Mouse (Mus musculus) Patski (cell line): ENCODE data around the gene Pm20d1. TPM values are rescaled to one million over a fixed set of nuclear protein-coding genes. Genes with fewer than 3 reads are reported as not detected.
"Not testable (repeated sequence)": the region's sequence is repeated elsewhere in the genome, so short reads cannot be mapped to it uniquely, and the experiment has no call there.

ENCODE experiments used
- ATAC-seq: fragments of 100-300 bp; one replicate; pipeline ENCODE4 v1.8.0; 2021
- CTCF ChIA-PET: fragments of 350-600 bp; sonication (Branson Sonifier 250); formaldehyde crosslinking; loops from one replicate; lab custom pipeline; 2022; ENCODE audit warnings: inconsistent platforms; lab: Charles Lee
- POLR2A ChIA-PET: fragments of 350-600 bp; sonication (Branson Sonifier 250); formaldehyde crosslinking; loops from one replicate; lab custom pipeline; 2022; ENCODE audit warnings: antibody characterized with exemption, inconsistent platforms; lab: Charles Lee
- DNase-seq: peaks from one replicate; pipeline ENCODE4 v3.0.0-alpha.2; 2011; ENCODE audit warnings: low read depth, low spot score
- H3K27me3 ChIP-seq: fragments of 371-371 bp; one replicate; pipeline ENCODE4 v1.5.1; 2021
- CTCF ChIP-seq: fragments of 100-300 bp; IDR thresholded peaks from one replicate; pipeline ENCODE4 v1.5.1; 2021
- in situ Hi-C: fragments of 300-500 bp; cut with MboI; formaldehyde crosslinking; loops from 3 replicates; pipeline ENCODE4 v1.11.1; 2018; ENCODE audit warnings: low pct_unique_long_range_greater_than_20kb, mixed read lengths
- polyA plus RNA-seq: library from polyadenylated mRNA; unstranded; gene quantifications from one replicate; pipeline ENCODE4 v1.2.3, GENCODE M21; 2021

The Pm20d1 gene
- polyA plus RNA-seq, 1 experiment from 2014 or later, result not detected

DNA sequence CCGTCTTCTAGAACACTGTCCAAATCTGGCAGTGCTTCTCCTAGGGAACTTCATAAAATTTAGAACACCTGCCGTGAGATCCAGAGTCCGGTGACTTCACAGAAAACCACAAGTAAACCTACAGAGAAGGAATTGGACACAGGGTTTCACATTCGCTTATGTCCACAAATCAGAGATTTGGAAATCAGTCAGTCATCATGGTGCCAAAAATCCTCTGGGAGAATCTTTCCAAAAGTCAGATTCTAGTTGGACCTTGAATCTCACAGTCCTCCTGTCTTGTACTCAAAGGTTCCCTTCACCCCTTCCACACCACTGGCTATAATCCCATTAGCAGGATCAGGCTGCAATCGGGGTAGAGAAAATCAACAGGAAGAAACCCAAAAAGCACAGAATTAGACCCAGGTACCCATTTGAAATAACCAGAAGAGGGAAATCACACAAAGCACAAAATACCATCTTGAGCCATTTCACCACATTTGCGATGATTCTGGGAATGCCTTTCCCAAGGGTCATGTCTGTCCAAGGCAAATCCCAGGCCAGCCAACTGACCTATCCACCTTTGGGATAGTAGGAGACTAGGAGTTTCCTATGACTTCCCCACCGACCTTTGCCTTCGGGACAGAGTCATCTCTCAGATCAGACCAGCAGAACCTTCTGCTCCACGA is 15.6 kb downstream of the Pm20d1 start:
- ChIA-PET CTCF (no interaction called here), POLR2A (no interaction called here)
- TF ChIP-seq CTCF, result no peak
- in situ Hi-C loops, result no loop called here
- no peak for ATAC-seq
- no peak for DNase-seq
- H3K27me3 ChIP-seq, result peaks cover 31% of the 10 kb centered on the region

DNA sequence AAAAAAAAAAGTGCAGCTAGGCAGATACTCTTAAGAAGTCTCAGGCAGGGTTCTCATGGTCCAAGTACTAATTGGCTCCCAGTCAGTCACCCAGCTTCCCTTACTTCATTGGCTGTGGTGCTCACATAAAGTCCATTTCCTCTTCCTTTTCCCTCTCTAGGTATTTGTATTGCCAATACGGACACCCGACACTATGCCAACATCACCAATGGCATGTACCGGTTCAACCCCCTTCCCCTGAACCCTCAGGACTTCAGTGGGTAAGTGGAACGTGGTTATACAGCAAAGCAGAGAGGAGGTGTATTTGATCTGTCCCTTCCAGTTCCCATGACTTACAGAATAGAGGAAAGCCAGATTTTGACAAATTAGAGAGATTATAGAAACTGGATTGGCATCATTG is 16.6 kb downstream of the Pm20d1 start:
- no peak for ATAC-seq
- DNase-seq, result no peak
- H3K27me3 ChIP-seq, result peaks cover 34% of the 10 kb centered on the region
- in situ Hi-C loops, result no loop called here
- TF ChIP-seq CTCF, result no peak
- ChIA-PET POLR2A (no interaction called here), CTCF (no interaction called here)

DNA sequence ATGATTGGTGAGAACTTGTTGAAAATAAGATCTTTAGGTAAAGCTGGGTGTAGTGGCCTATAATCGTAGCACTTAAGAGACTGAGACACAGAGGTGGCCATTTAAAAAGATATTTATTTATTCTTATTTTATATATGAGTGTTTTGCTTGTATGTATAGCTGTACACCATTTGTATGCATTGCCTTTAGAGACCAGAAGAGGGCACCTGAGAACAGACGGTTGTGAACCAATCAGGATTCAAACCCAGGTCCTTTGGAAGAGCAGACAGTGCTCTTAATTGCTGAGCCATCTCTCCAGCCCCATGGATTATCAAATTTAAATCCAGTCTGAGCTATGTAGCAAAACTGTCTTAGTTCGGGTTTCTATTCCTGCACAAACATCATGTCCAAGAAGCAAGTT is 17.0 kb downstream of the Pm20d1 start:
- H3K27me3 ChIP-seq, result peaks cover 38% of the 10 kb centered on the region
- ChIA-PET POLR2A (no interaction called here), CTCF (no interaction called here)
- in situ Hi-C loops, result no loop called here
- DNase-seq, result no peak
- peak; percentile 40 for TF ChIP-seq CTCF
- ATAC-seq, result no peak

DNA sequence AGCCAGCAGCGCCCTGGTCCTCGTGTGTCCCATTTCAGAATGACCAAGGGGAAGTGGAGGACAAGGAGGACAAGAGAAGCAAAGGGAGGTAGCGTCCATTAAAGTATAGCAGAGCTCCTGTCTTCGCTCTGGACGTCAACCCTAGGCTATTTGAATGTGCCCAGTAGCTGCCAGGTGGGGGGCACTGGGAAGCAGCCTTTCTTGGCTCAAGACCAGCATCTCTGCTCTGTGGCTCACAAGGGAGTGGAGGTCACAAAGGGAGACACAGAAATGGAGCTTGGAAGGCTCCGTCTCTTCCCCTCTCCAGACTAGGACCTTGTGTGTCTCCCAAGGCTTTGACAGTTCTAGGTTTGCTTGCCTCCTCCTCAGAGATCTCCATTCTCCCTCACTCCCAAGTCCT is 19.7 kb downstream of the Pm20d1 start:
- peaks cover 34% of the 10 kb centered on the region for H3K27me3 ChIP-seq
- no peak for TF ChIP-seq CTCF
- DNase-seq (no peak), ATAC-seq (no peak)
- CTCF ChIA-PET, result no interaction called here
- POLR2A ChIA-PET, result interaction anchor here (0.9 kb wide), 1 partner anchor 15 kb away, joined by 3 read pairs; no protein-coding TSS in a partner anchor
- in situ Hi-C loops, result no loop called here

DNA sequence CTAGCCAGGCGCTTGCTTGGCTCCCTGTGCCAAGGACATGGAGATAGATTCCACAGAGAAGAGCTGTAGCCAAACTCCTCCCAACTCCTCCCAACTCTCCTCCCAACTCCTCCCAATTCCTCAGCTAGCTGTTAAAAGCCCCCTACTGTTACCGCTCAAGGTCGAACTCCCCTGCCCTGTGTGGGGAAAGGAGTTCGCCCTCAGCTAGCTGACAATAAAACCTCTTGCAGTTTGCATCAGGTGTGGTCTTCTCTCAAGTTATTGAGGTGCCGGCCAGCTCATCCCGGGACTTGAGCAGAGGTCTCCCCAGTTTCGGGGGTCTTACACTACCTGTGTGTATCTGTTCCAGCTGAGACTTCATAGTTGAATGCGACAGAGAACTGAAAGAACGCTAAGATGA is 23.2 kb downstream of the Pm20d1 start:
- in situ Hi-C loops, ATAC-seq, DNase-seq: not testable (repeated sequence)
- POLR2A ChIA-PET, result interaction anchor here (0.9 kb wide), 1 partner anchor 9 kb away, joined by 3 read pairs; no protein-coding TSS in a partner anchor
- H3K27me3 ChIP-seq, result peaks cover 30% of the 10 kb centered on the region
- CTCF ChIA-PET, result interaction anchor here (1.5 kb wide), 1 partner anchor 130 kb away, joined by 3 read pairs; no protein-coding TSS in a partner anchor

DNA sequence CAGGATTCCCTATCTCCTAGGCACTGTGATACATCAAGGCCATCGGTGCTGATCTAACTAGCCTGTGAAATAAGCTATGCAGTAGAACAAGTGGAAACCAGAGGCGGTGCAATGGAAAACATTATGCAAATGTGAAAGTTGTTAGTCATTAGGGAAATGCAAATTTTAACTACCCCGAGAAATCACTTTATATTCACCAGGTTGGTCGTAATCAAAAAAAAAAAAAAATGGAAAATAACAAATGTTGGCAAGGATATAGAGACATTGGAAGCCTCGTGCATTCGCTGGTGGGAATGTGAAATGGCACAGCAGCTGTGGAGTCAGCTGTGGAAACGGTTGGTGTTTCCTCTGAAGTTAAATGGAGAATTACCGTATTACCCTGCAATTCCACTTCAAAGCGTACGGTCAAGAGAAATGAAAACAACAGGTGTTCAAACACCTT is 23.7 kb downstream of the Pm20d1 start:
- no peak for TF ChIP-seq CTCF
- in situ Hi-C loops, result no loop called here
- no peak for DNase-seq
- peaks cover 28% of the 10 kb centered on the region for H3K27me3 ChIP-seq
- ChIA-PET CTCF (no interaction called here), POLR2A (interaction anchor here (0.6 to 0.9 kb wide), 3 partner anchors 9 to 245 kb away, joined by 3 to 4 read pairs (median 3); no protein-coding TSS in a partner anchor)
- ATAC-seq, result no peak

DNA sequence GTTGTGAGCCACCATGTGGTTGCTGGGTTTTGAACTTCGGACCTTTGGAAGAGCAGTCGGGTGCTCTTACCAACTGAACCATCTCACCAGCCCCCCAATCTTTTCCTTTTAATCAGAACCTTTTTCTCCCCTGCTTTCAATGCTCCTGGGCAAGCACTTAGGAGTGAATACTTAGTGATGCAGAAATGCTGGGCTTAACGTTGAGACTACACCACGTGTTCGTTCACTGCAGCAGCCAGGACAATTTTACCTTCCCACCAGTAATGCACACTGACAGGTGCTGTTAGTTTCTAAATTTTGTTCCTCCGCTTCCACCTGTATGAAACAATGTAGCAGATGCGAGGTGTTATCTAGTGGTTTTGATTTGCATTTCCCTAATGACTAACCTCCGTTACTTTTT is 25.1 kb downstream of the Pm20d1 start:
- no peak for DNase-seq
- in situ Hi-C loops, result no loop called here
- peaks cover 22% of the 10 kb centered on the region for H3K27me3 ChIP-seq
- ChIA-PET CTCF (no interaction called here), POLR2A (no interaction called here)
- TF ChIP-seq CTCF, result no peak
- no peak for ATAC-seq

DNA sequence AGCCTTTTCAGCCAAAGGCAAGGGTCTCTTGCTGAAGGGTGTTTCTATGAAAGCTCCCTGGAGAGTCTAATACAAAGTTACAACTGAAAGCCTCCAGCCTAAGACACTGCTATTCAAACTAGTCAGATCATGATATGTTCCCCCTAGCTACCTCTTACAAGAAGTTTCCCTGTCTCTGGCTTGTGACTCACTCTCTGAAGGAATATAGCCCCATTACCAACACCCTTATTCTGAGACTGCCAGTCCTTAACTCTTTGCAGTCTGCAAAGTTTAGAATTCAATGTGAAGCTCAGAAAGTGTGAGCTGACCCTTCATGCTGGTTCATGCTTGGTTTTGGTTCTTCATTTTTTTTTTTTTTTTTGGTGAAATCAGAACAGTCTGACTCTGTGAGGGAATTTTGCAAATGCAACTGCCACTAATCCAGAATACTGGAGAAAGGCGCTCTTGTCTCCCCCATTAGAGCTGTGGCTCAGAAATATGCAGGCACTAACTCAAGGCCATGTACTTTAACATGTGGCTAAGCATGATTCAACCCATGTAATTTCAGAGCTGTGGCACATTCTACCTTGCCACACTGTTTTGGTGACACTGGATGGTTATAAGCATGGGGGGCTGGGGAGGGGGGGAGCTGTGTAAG is 25.8 kb downstream of the Pm20d1 start:
- ChIA-PET CTCF (no interaction called here), POLR2A (interaction anchor here (0.6 kb wide), 1 partner anchor 10 kb away, joined by 3 read pairs; no protein-coding TSS in a partner anchor)
- no peak for DNase-seq

DNA sequence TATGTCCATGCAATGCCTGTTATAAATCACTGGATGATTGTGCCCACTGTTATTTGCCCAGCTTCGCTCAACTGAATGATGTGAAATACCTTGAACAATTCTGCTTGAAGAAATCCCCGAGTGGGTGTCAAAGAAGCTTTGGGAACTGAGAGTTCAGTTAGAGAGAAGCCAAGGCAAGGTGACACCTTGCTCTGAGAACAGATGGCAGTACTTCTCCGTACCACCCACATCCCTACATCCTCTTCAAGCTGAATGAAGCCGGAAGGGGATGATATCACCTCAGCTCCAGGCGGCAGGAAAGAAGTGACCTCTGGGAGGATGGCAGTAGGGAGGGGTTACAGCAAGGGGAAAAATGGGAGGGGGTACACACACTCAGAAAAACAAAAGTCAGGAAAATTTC is 26.4 kb downstream of the Pm20d1 start:
- ChIA-PET CTCF (no interaction called here), POLR2A (no interaction called here)
- no peak for ATAC-seq
- H3K27me3 ChIP-seq, result peaks cover 11% of the 10 kb centered on the region
- DNase-seq, result no peak
- no peak for TF ChIP-seq CTCF
- in situ Hi-C loops, result no loop called here

More for the DNA sequence above, 25.8 kb downstream of the Pm20d1 start:
- in situ Hi-C loops, result no loop called here
- no peak for TF ChIP-seq CTCF
- H3K27me3 ChIP-seq, result peaks cover 17% of the 10 kb centered on the region
- ATAC-seq, result no peak

DNA sequence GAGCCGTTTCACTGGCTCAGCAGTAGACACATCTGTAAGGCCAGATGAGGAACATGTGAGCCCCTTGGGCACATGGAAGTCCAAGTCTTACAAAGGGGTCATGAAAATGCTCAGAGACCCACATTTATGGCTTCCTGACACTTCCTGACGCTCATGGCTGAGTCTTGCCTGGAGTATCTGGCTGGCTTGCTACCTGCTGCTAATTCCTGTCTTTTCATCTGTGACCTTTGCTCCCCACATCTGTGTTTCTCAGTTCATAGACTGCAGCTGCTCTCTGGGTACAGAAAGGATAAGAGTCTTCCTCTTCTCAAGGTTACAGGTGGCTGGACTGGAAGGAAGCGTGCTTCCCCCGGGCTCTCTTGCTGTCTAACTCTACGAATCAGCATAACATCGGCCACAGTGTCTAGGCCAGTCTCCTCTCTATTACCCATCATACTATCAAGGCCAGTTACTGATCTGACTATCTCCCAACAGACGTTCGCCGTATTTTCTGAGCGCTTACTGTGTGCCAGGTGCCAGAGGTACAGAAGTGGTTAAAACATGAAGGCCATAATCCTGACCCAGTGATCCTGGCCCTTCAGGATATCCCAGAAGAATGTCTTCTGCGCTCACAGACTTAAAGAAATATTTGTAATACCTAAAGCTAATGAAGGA is 27.5 kb downstream of the Pm20d1 start:
- in situ Hi-C loops, result no loop called here
- ChIA-PET CTCF (no interaction called here), POLR2A (no interaction called here)
- peaks cover under 1% of the 10 kb centered on the region for H3K27me3 ChIP-seq
- DNase-seq (no peak), ATAC-seq (no peak)
- TF ChIP-seq CTCF, result no peak
